Mouse (Mus musculus): ENCODE results near the gene Gucy2g. TPM values are rescaled to one million over a fixed set of nuclear protein-coding genes. Genes with fewer than 3 reads are reported as not detected.

The Gucy2g gene
- polyA plus RNA-seq (2014; fragmentation: Nextera tagmentation; extraction: Ambion mirVana): not detected in 2 replicates

GRCm38 (mm10) chr19:55241186-55241645 lies at the start of gene Gucy2g:
Gucy2g (minus strand) TSS chr19:55241236.
- WGBS: 79% methylated on average over 6 of the region's 6 CpGs
- Histone ChIP-seq H3K4me1 (ENCODE audit: control insufficient read depth, insufficient read depth, low read length) (no peaks in the 10 kb centered on the region), H3K9me3 (replicated peaks; ENCODE audit: control insufficient read depth, low read length) (no peaks in the 10 kb centered on the region), H3K27me3 (ENCODE audit: control insufficient read depth, insufficient read depth, low read length) (no peaks in the 10 kb centered on the region), H3K9ac (replicated peaks; ENCODE audit: low read length) (no peak within 1 kb of the TSS), H3K27ac (replicated peaks; ENCODE audit: low read depth, low read length) (no peak within 1 kb of the TSS), H3K4me3 (ENCODE audit: low read depth, low read length) (no peak within 1 kb of the TSS), H3K36me3 (replicated peaks; ENCODE audit: control insufficient read depth, insufficient read depth, low read depth, low read length) (no peaks in the 10 kb centered on the region), H3K4me2 (ENCODE audit: low read depth, low read length) (no peak within 1 kb of the TSS)
- ATAC-seq (replicated peaks; ENCODE audit: insufficient number of reproducible peaks, low FRiP score, low TSS enrichment, low read depth) (no peak), DNase-seq (ENCODE audit: low spot score) (no peak)

GRCm38 (mm10) chr19:55288974-55289373 lies 47.9 kb upstream of the Gucy2g start:
- no peaks in the 10 kb centered on the region for H3K36me3 ChIP-seq (replicated peaks; ENCODE audit: control insufficient read depth, insufficient read depth, low read depth, low read length)
- no peak overlapping the region for H3K4me3 ChIP-seq (ENCODE audit: low read depth, low read length)
- H3K27me3 ChIP-seq (ENCODE audit: control insufficient read depth, insufficient read depth, low read length): no peaks in the 10 kb centered on the region
- no peak overlapping the region for H3K9ac ChIP-seq (replicated peaks; ENCODE audit: low read length)
- ATAC-seq (replicated peaks; ENCODE audit: insufficient number of reproducible peaks, low FRiP score, low TSS enrichment, low read depth) (no peak), DNase-seq (ENCODE audit: low spot score) (no peak)
- no peaks in the 10 kb centered on the region for H3K9me3 ChIP-seq (replicated peaks; ENCODE audit: control insufficient read depth, low read length)
- no peak overlapping the region for H3K4me2 ChIP-seq (ENCODE audit: low read depth, low read length)
- no peaks in the 10 kb centered on the region for H3K4me1 ChIP-seq (ENCODE audit: control insufficient read depth, insufficient read depth, low read length)
- no peak overlapping the region for H3K27ac ChIP-seq (replicated peaks; ENCODE audit: low read depth, low read length)

- DNase-seq (ENCODE audit: low spot score) (no peak), ATAC-seq (replicated peaks; ENCODE audit: insufficient number of reproducible peaks, low FRiP score, low TSS enrichment, low read depth) (no peak)
- no peaks in the 10 kb centered on the region for H3K27me3 ChIP-seq (ENCODE audit: control insufficient read depth, insufficient read depth, low read length)
- no peaks in the 10 kb centered on the region for H3K4me1 ChIP-seq (ENCODE audit: control insufficient read depth, insufficient read depth, low read length)
- H3K9ac ChIP-seq (replicated peaks; ENCODE audit: low read length): no peak overlapping the region
- H3K36me3 ChIP-seq (replicated peaks; ENCODE audit: control insufficient read depth, insufficient read depth, low read depth, low read length): no peaks in the 10 kb centered on the region
- H3K4me2 ChIP-seq (ENCODE audit: low read depth, low read length): no peak overlapping the region
- no peak overlapping the region for H3K27ac ChIP-seq (replicated peaks; ENCODE audit: low read depth, low read length)
- H3K9me3 ChIP-seq (replicated peaks; ENCODE audit: control insufficient read depth, low read length): no peaks in the 10 kb centered on the region
- H3K4me3 ChIP-seq (ENCODE audit: low read depth, low read length): no peak overlapping the region
- 87% methylated on average over 4 of the region's 4 CpGs for WGBS
Observed at GRCm38 (mm10) chr19:55286034-55286433, 45.0 kb upstream of the Gucy2g start.

GRCm38 (mm10) chr19:55284093-55284492 lies 43.1 kb upstream of the Gucy2g start:
- no peak overlapping the region for H3K9ac ChIP-seq (replicated peaks; ENCODE audit: low read length)
- no peak for ATAC-seq (replicated peaks; ENCODE audit: insufficient number of reproducible peaks, low FRiP score, low TSS enrichment, low read depth)
- 89% methylated on average over 4 of the region's 4 CpGs for WGBS

GRCm38 (mm10) chr19:55276770-55277169 lies 35.7 kb upstream of the Gucy2g start:
- H3K27ac ChIP-seq (replicated peaks; ENCODE audit: low read depth, low read length): no peak overlapping the region
- 91% methylated on average over 3 of the region's 3 CpGs for WGBS
- H3K27me3 ChIP-seq (ENCODE audit: control insufficient read depth, insufficient read depth, low read length): no peaks in the 10 kb centered on the region
- H3K4me2 ChIP-seq (ENCODE audit: low read depth, low read length): no peak overlapping the region
- no peak overlapping the region for H3K9ac ChIP-seq (replicated peaks; ENCODE audit: low read length)
- H3K4me1 ChIP-seq (ENCODE audit: control insufficient read depth, insufficient read depth, low read length): no peaks in the 10 kb centered on the region
- ATAC-seq (replicated peaks; ENCODE audit: insufficient number of reproducible peaks, low FRiP score, low TSS enrichment, low read depth) (no peak), DNase-seq (ENCODE audit: low spot score) (no peak)
- H3K9me3 ChIP-seq (replicated peaks; ENCODE audit: control insufficient read depth, low read length): no peaks in the 10 kb centered on the region
- H3K4me3 ChIP-seq (ENCODE audit: low read depth, low read length): no peak overlapping the region
- H3K36me3 ChIP-seq (replicated peaks; ENCODE audit: control insufficient read depth, insufficient read depth, low read depth, low read length): no peaks in the 10 kb centered on the region

More at GRCm38 (mm10) chr19:55284093-55284492, 43.1 kb upstream of the Gucy2g start:
- Histone ChIP-seq H3K4me3 (ENCODE audit: low read depth, low read length) (no peak overlapping the region), H3K27me3 (ENCODE audit: control insufficient read depth, insufficient read depth, low read length) (no peaks in the 10 kb centered on the region), H3K36me3 (replicated peaks; ENCODE audit: control insufficient read depth, insufficient read depth, low read depth, low read length) (no peaks in the 10 kb centered on the region), H3K4me1 (ENCODE audit: control insufficient read depth, insufficient read depth, low read length) (no peaks in the 10 kb centered on the region), H3K4me2 (ENCODE audit: low read depth, low read length) (no peak overlapping the region), H3K27ac (replicated peaks; ENCODE audit: low read depth, low read length) (no peak overlapping the region), H3K9me3 (replicated peaks; ENCODE audit: control insufficient read depth, low read length) (no peaks in the 10 kb centered on the region)
- DNase-seq (ENCODE audit: low spot score): no peak

GRCm38 (mm10) chr19:55276100-55276499 lies 35.1 kb upstream of the Gucy2g start:
- Histone ChIP-seq H3K4me3 (ENCODE audit: low read depth, low read length) (no peak overlapping the region), H3K4me1 (ENCODE audit: control insufficient read depth, insufficient read depth, low read length) (no peaks in the 10 kb centered on the region), H3K4me2 (ENCODE audit: low read depth, low read length) (no peak overlapping the region), H3K27me3 (ENCODE audit: control insufficient read depth, insufficient read depth, low read length) (no peaks in the 10 kb centered on the region), H3K27ac (replicated peaks; ENCODE audit: low read depth, low read length) (no peak overlapping the region), H3K9ac (replicated peaks; ENCODE audit: low read length) (no peak overlapping the region), H3K9me3 (replicated peaks; ENCODE audit: control insufficient read depth, low read length) (no peaks in the 10 kb centered on the region), H3K36me3 (replicated peaks; ENCODE audit: control insufficient read depth, insufficient read depth, low read depth, low read length) (no peaks in the 10 kb centered on the region)
- ATAC-seq (replicated peaks; ENCODE audit: insufficient number of reproducible peaks, low FRiP score, low TSS enrichment, low read depth) (no peak), DNase-seq (ENCODE audit: low spot score) (no peak)
- WGBS: 85% methylated on average over 4 of the region's 4 CpGs

GRCm38 (mm10) chr19:55273340-55273739 lies 32.3 kb upstream of the Gucy2g start:
- H3K27ac ChIP-seq (replicated peaks; ENCODE audit: low read depth, low read length): no peak overlapping the region
- WGBS: 81% methylated on average over 6 of the region's 6 CpGs
- DNase-seq (ENCODE audit: low spot score): no peak
- no peak overlapping the region for H3K4me3 ChIP-seq (ENCODE audit: low read depth, low read length)
- no peak overlapping the region for H3K4me2 ChIP-seq (ENCODE audit: low read depth, low read length)
- no peaks in the 10 kb centered on the region for H3K27me3 ChIP-seq (ENCODE audit: control insufficient read depth, insufficient read depth, low read length)
- no peaks in the 10 kb centered on the region for H3K9me3 ChIP-seq (replicated peaks; ENCODE audit: control insufficient read depth, low read length)
- no peak overlapping the region for H3K9ac ChIP-seq (replicated peaks; ENCODE audit: low read length)
- H3K4me1 ChIP-seq (ENCODE audit: control insufficient read depth, insufficient read depth, low read length): no peaks in the 10 kb centered on the region
- no peak for ATAC-seq (replicated peaks; ENCODE audit: insufficient number of reproducible peaks, low FRiP score, low TSS enrichment, low read depth)
- H3K36me3 ChIP-seq (replicated peaks; ENCODE audit: control insufficient read depth, insufficient read depth, low read depth, low read length): no peaks in the 10 kb centered on the region

GRCm38 (mm10) chr19:55271448-55271847 lies 30.4 kb upstream of the Gucy2g start:
- no peak overlapping the region for H3K4me2 ChIP-seq (ENCODE audit: low read depth, low read length)
- H3K27ac ChIP-seq (replicated peaks; ENCODE audit: low read depth, low read length): no peak overlapping the region
- no peak overlapping the region for H3K9ac ChIP-seq (replicated peaks; ENCODE audit: low read length)
- H3K4me3 ChIP-seq (ENCODE audit: low read depth, low read length): no peak overlapping the region
- H3K36me3 ChIP-seq (replicated peaks; ENCODE audit: control insufficient read depth, insufficient read depth, low read depth, low read length): no peaks in the 10 kb centered on the region
- DNase-seq (ENCODE audit: low spot score) (peak; percentile 32), ATAC-seq (replicated peaks; ENCODE audit: insufficient number of reproducible peaks, low FRiP score, low TSS enrichment, low read depth) (no peak)
- no peaks in the 10 kb centered on the region for H3K9me3 ChIP-seq (replicated peaks; ENCODE audit: control insufficient read depth, low read length)
- 46% methylated on average over 3 of the region's 3 CpGs for WGBS
- H3K4me1 ChIP-seq (ENCODE audit: control insufficient read depth, insufficient read depth, low read length): no peaks in the 10 kb centered on the region
- no peaks in the 10 kb centered on the region for H3K27me3 ChIP-seq (ENCODE audit: control insufficient read depth, insufficient read depth, low read length)

Measured in embryonic facial prominence, embryonic 11.5 days (tissue).